8 mouse cellular contexts compared by ENCODE assay signal in the genomic region with DNA sequence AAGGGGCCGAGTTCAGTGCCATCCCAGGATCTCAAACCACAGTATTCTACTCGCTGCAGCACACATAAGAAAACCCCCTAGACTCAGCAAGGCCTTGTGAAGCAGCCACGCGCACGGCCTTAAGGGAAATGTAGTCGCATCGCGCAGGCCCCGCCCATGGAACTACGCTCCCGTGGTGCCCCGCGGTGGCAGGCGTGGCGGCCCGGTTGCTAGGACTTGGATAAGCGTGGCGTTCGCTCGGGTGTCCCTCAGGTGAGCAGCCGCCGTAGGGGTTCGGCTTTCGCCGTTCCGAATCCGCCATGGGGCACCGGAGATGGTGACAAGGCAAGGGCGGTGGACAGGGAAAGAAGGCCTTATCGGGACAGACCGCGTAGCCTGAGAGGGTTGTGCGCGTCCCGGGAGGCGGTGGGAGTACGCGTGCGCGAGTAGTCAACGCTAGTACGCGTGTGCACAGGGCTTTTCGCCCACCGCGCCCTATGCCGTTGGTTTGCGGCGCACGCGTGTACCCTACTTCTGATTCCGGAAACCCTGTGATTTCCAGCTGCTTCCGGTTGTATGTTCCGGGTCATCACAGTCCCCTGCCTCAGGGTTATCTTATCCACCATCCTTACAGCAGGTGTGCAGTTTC. TPM values are rescaled to one million over a fixed set of nuclear protein-coding genes. Genes with fewer than 3 reads are reported as not detected.
DNase-seq lines count a peak whose midpoint lies in the region; ATAC-seq lines count a peak whose summit lies in the region.

TSS of gene Scamp4 (plus strand) at position 175 of the 628 bp plus-strand sequence.
TSS of gene Adat3 (plus strand) at position 183 of the 628 bp plus-strand sequence.

- WGBS in forebrain, embryonic 10.5 days = under 1% methylated on average over 54 of the region's 54 CpGs
- under 1% methylated on average over 54 of the region's 54 CpGs for WGBS in heart, embryonic 16.5 days
- WGBS in liver, embryonic 15.5 days (ENCODE audit: insufficient replicate concordance) = under 1% methylated on average over 54 of the region's 54 CpGs
- under 1% methylated on average over 54 of the region's 54 CpGs for WGBS in neural tube, embryonic 12.5 days

- peak; percentile 90 for DNase-seq in c-Kit-negative CD71-positive TER-119-positive erythroid progenitor cells, embryonic 14.5 days (ENCODE audit: low read depth, low spot score)
- DNase-seq in forebrain, embryonic 10.5 days (ENCODE audit: extremely low spot score, low spot score) = peak; percentile 96
- DNase-seq in kidney, postnatal 36 days = peak; percentile 96 to 97
- peak; percentile 96 for DNase-seq in telencephalon, adult 2 months (ENCODE audit: low read depth, low spot score)

- ATAC-seq in CD4-positive, CD25-positive, alpha-beta regulatory T cell, adult 4 months = peak; percentile 89
- ATAC-seq in heart, embryonic 16.5 days (replicated peaks; ENCODE audit: extremely low read depth, insufficient read depth, low FRiP score) = peak; percentile 95
- peak; percentile 87 for ATAC-seq in liver, embryonic 15.5 days (ENCODE audit: insufficient read depth)
- peak; percentile 96 for ATAC-seq in neural tube, embryonic 12.5 days (ENCODE audit: low FRiP score, low read depth)

- H3K4me3 ChIP-seq in forebrain, embryonic 10.5 days = peak within 1 kb of the TSS; percentile 79
- peak within 1 kb of the TSS; percentile 91 for H3K4me3 ChIP-seq in heart, embryonic 16.5 days (ENCODE audit: low read length)
- peak within 1 kb of the TSS; percentile 73 for H3K4me3 ChIP-seq in liver, embryonic 15.5 days (replicated peaks)
- H3K4me3 ChIP-seq in neural tube, embryonic 12.5 days = peak within 1 kb of the TSS; percentile 71

- peaks cover 27% of the 10 kb centered on the region for H3K36me3 ChIP-seq in forebrain, embryonic 10.5 days (replicated peaks)
- H3K36me3 ChIP-seq in heart, embryonic 16.5 days (ENCODE audit: control insufficient read depth, insufficient read depth) = peaks cover 16% of the 10 kb centered on the region
- peaks cover 21% of the 10 kb centered on the region for H3K36me3 ChIP-seq in liver, embryonic 15.5 days (replicated peaks)
- peaks cover 19% of the 10 kb centered on the region for H3K36me3 ChIP-seq in neural tube, embryonic 12.5 days

- peak within 1 kb of the TSS; percentile 90 for H3K27ac ChIP-seq in forebrain, embryonic 10.5 days
- H3K27ac ChIP-seq in heart, embryonic 16.5 days (ENCODE audit: low read length) = peak within 1 kb of the TSS; percentile 82
- peak within 1 kb of the TSS; percentile 94 for H3K27ac ChIP-seq in liver, embryonic 15.5 days (replicated peaks)
- H3K27ac ChIP-seq in neural tube, embryonic 12.5 days = peak within 1 kb of the TSS; percentile 67

- H3K4me1 ChIP-seq in forebrain, embryonic 10.5 days = peaks cover 30% of the 10 kb centered on the region
- H3K4me1 ChIP-seq in heart, embryonic 16.5 days (ENCODE audit: control insufficient read depth, insufficient read depth, low read length) = peaks cover 15% of the 10 kb centered on the region
- peaks cover 82% of the 10 kb centered on the region for H3K4me1 ChIP-seq in liver, embryonic 15.5 days (replicated peaks)
- peaks cover 16% of the 10 kb centered on the region for H3K4me1 ChIP-seq in neural tube, embryonic 12.5 days

- H3K9ac ChIP-seq in heart, embryonic 16.5 days (ENCODE audit: low read length) = peak within 1 kb of the TSS; percentile 85
- peak within 1 kb of the TSS; percentile 68 for H3K9ac ChIP-seq in liver, embryonic 15.5 days
- H3K9ac ChIP-seq in neural tube, embryonic 12.5 days = peak within 1 kb of the TSS; percentile 66

- H3K9me3 ChIP-seq in forebrain, embryonic 10.5 days = no peaks in the 10 kb centered on the region
- H3K9me3 ChIP-seq in heart, embryonic 16.5 days (replicated peaks; ENCODE audit: control insufficient read depth, low read length) = no peaks in the 10 kb centered on the region
- H3K9me3 ChIP-seq in liver, embryonic 15.5 days (replicated peaks) = no peaks in the 10 kb centered on the region
- H3K9me3 ChIP-seq in neural tube, embryonic 12.5 days = no peaks in the 10 kb centered on the region

- no peaks in the 10 kb centered on the region for H3K27me3 ChIP-seq in forebrain, embryonic 10.5 days (ENCODE audit: poor library complexity, severe bottlenecking)
- H3K27me3 ChIP-seq in heart, embryonic 16.5 days (ENCODE audit: control insufficient read depth, insufficient read depth, low read length) = no peaks in the 10 kb centered on the region
- H3K27me3 ChIP-seq in liver, embryonic 15.5 days = no peaks in the 10 kb centered on the region
- no peaks in the 10 kb centered on the region for H3K27me3 ChIP-seq in neural tube, embryonic 12.5 days (replicated peaks)

- H3K4me2 ChIP-seq in heart, embryonic 16.5 days (ENCODE audit: low read depth, low read length) = peak within 1 kb of the TSS; percentile 94
- H3K4me2 ChIP-seq in liver, embryonic 15.5 days = peak within 1 kb of the TSS; percentile 85
- peak within 1 kb of the TSS; percentile 90 for H3K4me2 ChIP-seq in neural tube, embryonic 12.5 days (replicated peaks)

RNA-seq across cellular contexts. Expression of gene Scamp4, which starts in this region (rescaled TPM):
- polyA plus RNA-seq in CD4-positive, CD25-positive, alpha-beta regulatory T cell, adult 4 months (2017; shearing (Covaris generic)) = 100 to 1,000 TPM in 1 of 2 experiments, 10 to 100 TPM in 1; 98.1 to 145 TPM
- polyA plus RNA-seq in forebrain, embryonic 10.5 days (2016; fragmentation: Nextera tagmentation; extraction: Ambion mirVana) = 91.5 and 93.0 TPM in 2 replicates
- 60.1 and 68.4 TPM in 2 replicates for polyA plus RNA-seq in heart, embryonic 16.5 days (2015; fragmentation: Nextera tagmentation; extraction: Ambion mirVana)
- polyA plus RNA-seq in liver, embryonic 15.5 days (2015; fragmentation: Nextera tagmentation; extraction: Ambion mirVana) = 41.9 and 45.3 TPM in 2 replicates
- polyA plus RNA-seq in neural tube, embryonic 12.5 days (2016; fragmentation: Nextera tagmentation; extraction: Ambion mirVana) = 60.8 and 63.9 TPM in 2 replicates

RNA-seq across cellular contexts. Expression of gene Adat3, which starts in this region (rescaled TPM):
- 1 to 10 TPM; 1.7 to 3.6 TPM for polyA plus RNA-seq in CD4-positive, CD25-positive, alpha-beta regulatory T cell, adult 4 months (2017; shearing (Covaris generic))
- polyA plus RNA-seq in forebrain, embryonic 10.5 days (2016; fragmentation: Nextera tagmentation; extraction: Ambion mirVana) = 10.7 and 11.9 TPM in 2 replicates
- 3.5 and 4.0 TPM in 2 replicates for polyA plus RNA-seq in heart, embryonic 16.5 days (2015; fragmentation: Nextera tagmentation; extraction: Ambion mirVana)
- 4.8 and 5.8 TPM in 2 replicates for polyA plus RNA-seq in liver, embryonic 15.5 days (2015; fragmentation: Nextera tagmentation; extraction: Ambion mirVana)
- polyA plus RNA-seq in neural tube, embryonic 12.5 days (2016; fragmentation: Nextera tagmentation; extraction: Ambion mirVana) = 5.4 and 6.7 TPM in 2 replicates

Comparison
In these comparisons a context has a peak if more than half of its experiments do, and no peak if none do; other contexts are left out.
1. Peak in every context shown above with its lines: DNase-seq, ATAC-seq, H3K4me3 ChIP-seq and H3K27ac ChIP-seq.